Comparison of ENCODE assay signal across 25 mouse cellular contexts in the genomic region with DNA sequence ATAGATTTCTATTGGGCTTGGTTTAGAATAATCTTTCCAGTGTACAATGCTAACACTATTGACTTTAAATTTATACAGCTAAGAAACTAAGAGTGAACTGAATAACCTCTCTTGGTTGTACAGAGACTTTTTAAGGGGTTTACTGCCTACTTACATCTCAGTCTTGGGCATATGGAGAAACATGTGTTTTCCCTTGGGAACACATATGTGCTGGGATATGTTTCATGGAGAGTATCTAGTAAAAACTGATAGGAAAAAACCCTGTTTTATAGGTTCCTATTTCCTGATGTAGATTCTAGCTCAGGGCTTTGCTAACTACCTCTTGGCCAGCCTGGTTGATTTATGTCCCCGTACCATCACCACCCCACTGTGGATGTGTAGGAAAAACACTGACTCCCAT.
"Had no signal": no experiment of that assay in that cellular context is flagged by ENCODE, and none has a peak within 500 bp of the region (broad histone marks: within the 10 kb centered on the region; RNA-seq: fewer than 3 reads in every experiment).

No protein-coding gene starts in this region.

- DNase-seq: gastrocnemius, postnatal 14 days; gastrocnemius, postnatal 36 days; heart, adult 11 months; heart, adult 2 months; heart, postnatal 14 days; heart, postnatal 36 days; kidney, adult 18-20 months; kidney, adult 8-10 months; kidney, postnatal 10 days; kidney, postnatal 25 days; kidney, postnatal 4 days had no signal

- H3K27me3 ChIP-seq: heart, embryonic 13.5 days; heart, embryonic 15.5 days; hindbrain, embryonic 12.5 days; intestine, embryonic 15.5 days; limb, embryonic 15.5 days; liver, embryonic 12.5 days had no signal

- ATAC-seq: hindbrain, embryonic 16.5 days; inflammation-experienced regulatory T-cells, adult 6 months; intestine, embryonic 15.5 days; intestine, postnatal 0 days; liver, embryonic 12.5 days had no signal

- H3K4me2 ChIP-seq: heart, embryonic 11.5 days; heart, embryonic 13.5 days; heart, embryonic 15.5 days; hindbrain, embryonic 12.5 days; hindbrain, embryonic 14.5 days; intestine, embryonic 15.5 days; limb, embryonic 15.5 days; liver, embryonic 12.5 days had no signal

- H3K4me1 ChIP-seq: hindbrain, embryonic 10.5 days; hindbrain, embryonic 12.5 days; intestine, embryonic 15.5 days; limb, embryonic 15.5 days; liver, embryonic 12.5 days had no signal

- H3K4me3 ChIP-seq: heart, adult 2 months; heart, embryonic 13.5 days; heart, embryonic 15.5 days; hindbrain, embryonic 10.5 days; hindbrain, embryonic 12.5 days; intestine, embryonic 15.5 days; left cerebral cortex, adult 2 months; limb, embryonic 15.5 days; liver, embryonic 12.5 days had no signal

- H3K9ac ChIP-seq: heart, embryonic 13.5 days; heart, embryonic 15.5 days; hindbrain, embryonic 12.5 days; hindbrain, embryonic 14.5 days; intestine, embryonic 15.5 days; limb, embryonic 15.5 days; liver, embryonic 12.5 days; liver, embryonic 14.5 days had no signal

- H3K27ac ChIP-seq: heart, adult 2 months; heart, embryonic 13.5 days; heart, embryonic 15.5 days; hindbrain, embryonic 10.5 days; hindbrain, embryonic 12.5 days; hindbrain, embryonic 14.5 days; intestine, embryonic 15.5 days; left cerebral cortex, adult 2 months; limb, embryonic 15.5 days; liver, embryonic 12.5 days; liver, embryonic 14.5 days had no signal

- H3K9me3 ChIP-seq: heart, embryonic 13.5 days; heart, embryonic 15.5 days; hindbrain, embryonic 10.5 days; hindbrain, embryonic 12.5 days; intestine, embryonic 15.5 days; limb, embryonic 15.5 days; liver, embryonic 12.5 days had no signal

- H3K36me3 ChIP-seq: heart, embryonic 13.5 days; heart, embryonic 15.5 days; hindbrain, embryonic 10.5 days; hindbrain, embryonic 12.5 days; intestine, embryonic 15.5 days; limb, embryonic 15.5 days; liver, embryonic 12.5 days had no signal
